ENCODE assay signal across 14 mouse cellular contexts in genomic region chr4:130909167-130909874, GRCm38 (mm10). TPM values are rescaled to one million over a fixed set of nuclear protein-coding genes. Genes with fewer than 3 reads are reported as not detected.
DNase-seq lines count a peak whose midpoint lies in the region; ATAC-seq and TF ChIP-seq lines count a peak whose summit lies in the region.
"Had no signal": no experiment of that assay in that cellular context is flagged by ENCODE, and none has a peak within 500 bp of the region (broad histone marks: within the 10 kb centered on the region; RNA-seq: fewer than 3 reads in every experiment).

No protein-coding gene starts in this region.

- 53% methylated on average over 17 of the region's 17 CpGs for WGBS in hindbrain, embryonic 10.5 days
- 59% methylated on average over 17 of the region's 17 CpGs for WGBS in hindbrain, embryonic 14.5 days
- 51% methylated on average over 17 of the region's 17 CpGs for WGBS in spleen, adult 2 months

- no peaks in the 10 kb centered on the region for H3K9me3 ChIP-seq in hindbrain, embryonic 10.5 days
- no peaks in the 10 kb centered on the region for H3K9me3 ChIP-seq in hindbrain, embryonic 14.5 days (ENCODE audit: control insufficient read depth, low read length)
- H3K9me3 ChIP-seq: embryonic facial prominence, embryonic 12.5 days; liver, embryonic 15.5 days; midbrain, embryonic 13.5 days had no signal

- peak overlapping the region; percentile 59 for H3K27ac ChIP-seq in hindbrain, embryonic 10.5 days
- H3K27ac ChIP-seq in hindbrain, embryonic 14.5 days = no peak overlapping the region
- H3K27ac ChIP-seq in spleen, adult 2 months (ENCODE audit: insufficient read depth, low read length) = peak overlapping the region; percentile 57
- H3K27ac ChIP-seq in left cerebral cortex, adult 2 months = peak overlapping the region; percentile 53; the same call in 1 of the 2 replicates
- H3K27ac ChIP-seq: embryonic facial prominence, embryonic 12.5 days; liver, embryonic 15.5 days; midbrain, embryonic 13.5 days; stomach, postnatal 0 days had no signal

- H3K4me2 ChIP-seq in hindbrain, embryonic 14.5 days (replicated peaks) = no peak overlapping the region
- H3K4me2 ChIP-seq: embryonic facial prominence, embryonic 12.5 days; liver, embryonic 15.5 days; midbrain, embryonic 13.5 days had no signal

- H3K27me3 ChIP-seq in hindbrain, embryonic 10.5 days (ENCODE audit: insufficient read depth, poor library complexity, severe bottlenecking) = no peaks in the 10 kb centered on the region
- no peaks in the 10 kb centered on the region for H3K27me3 ChIP-seq in hindbrain, embryonic 14.5 days (ENCODE audit: control insufficient read depth, insufficient read depth, low read length)
- no peaks in the 10 kb centered on the region for H3K27me3 ChIP-seq in spleen, adult 2 months (ENCODE audit: control insufficient read depth, insufficient read depth, low read length)
- H3K27me3 ChIP-seq: embryonic facial prominence, embryonic 12.5 days; liver, embryonic 15.5 days; midbrain, embryonic 13.5 days had no signal

- H3K4me1 ChIP-seq in hindbrain, embryonic 10.5 days (replicated peaks) = peaks cover 76% of the 10 kb centered on the region
- H3K4me1 ChIP-seq in hindbrain, embryonic 14.5 days (replicated peaks; ENCODE audit: control insufficient read depth, insufficient read depth, low read length) = no peaks in the 10 kb centered on the region; the same call in 1 of the 2 replicates
- H3K4me1 ChIP-seq in spleen, adult 2 months (ENCODE audit: control insufficient read depth, insufficient read depth, insufficient read length) = peaks cover 60% of the 10 kb centered on the region; the same call in 1 of the 2 replicates

- TF ChIP-seq POLR2A in spleen, adult 2 months (IDR thresholded peaks at IDR 0.05; ENCODE audit: low read depth, low read length) = no peak

- H3K9ac ChIP-seq in hindbrain, embryonic 14.5 days = no peak overlapping the region
- H3K9ac ChIP-seq: embryonic facial prominence, embryonic 12.5 days; liver, embryonic 15.5 days; midbrain, embryonic 13.5 days had no signal

- no peak for TF ChIP-seq CTCF in spleen, adult 2 months (IDR thresholded peaks at IDR 0.05; ENCODE audit: extremely low read depth, insufficient read depth, insufficient read length, insufficient replicate concordance)
- no peak for TF ChIP-seq CTCF in left cerebral cortex, adult 2 months (IDR thresholded peaks at IDR 0.05)

- intact Hi-C loops in left cerebral cortex, adult 2 months (cut with DNase I) = no loop called here
- intact Hi-C loops in heart, postnatal 36 days (cut with DNase I) = no loop called here

- no peak for ATAC-seq in hindbrain, embryonic 14.5 days (ENCODE audit: low FRiP score)
- ATAC-seq: midbrain, embryonic 13.5 days had no signal

- DNase-seq in hindbrain, embryonic 10.5 days (ENCODE audit: low spot score) = no peak
- DNase-seq in hindbrain, embryonic 14.5 days (ENCODE audit: low spot score) = no peak
- DNase-seq in spleen, adult 2 months (ENCODE audit: low read depth in 1 of 2, low spot score in 2 of 2) = no peak
- DNase-seq in spleen, postnatal 14 days (ENCODE audit: low spot score in 2 of 2) = no peak
- DNase-seq in left cerebral cortex, adult 2 months (ENCODE audit: extremely low spot score in 1 of 2, low spot score in 2 of 2) = peak; percentile 42 to 60
- DNase-seq in right cerebral cortex, postnatal 25 days = peak; percentile 58
- DNase-seq in heart, adult 11 months = no peak
- no peak for DNase-seq in heart, postnatal 36 days
- DNase-seq: heart, postnatal 14 days; kidney, adult 18-20 months had no signal

- H3K4me3 ChIP-seq in hindbrain, embryonic 10.5 days = no peak overlapping the region
- H3K4me3 ChIP-seq in hindbrain, embryonic 14.5 days (replicated peaks; ENCODE audit: low read length) = no peak overlapping the region
- H3K4me3 ChIP-seq in spleen, adult 2 months (ENCODE audit: extremely low read depth, insufficient read depth, insufficient read length) = no peak overlapping the region
- no peak overlapping the region for H3K4me3 ChIP-seq in left cerebral cortex, adult 2 months
- H3K4me3 ChIP-seq: embryonic facial prominence, embryonic 12.5 days; liver, embryonic 15.5 days; midbrain, embryonic 13.5 days had no signal

- no peaks in the 10 kb centered on the region for H3K36me3 ChIP-seq in hindbrain, embryonic 10.5 days
- no peaks in the 10 kb centered on the region for H3K36me3 ChIP-seq in hindbrain, embryonic 14.5 days (replicated peaks; ENCODE audit: control insufficient read depth, insufficient read depth)
- no peaks in the 10 kb centered on the region for H3K36me3 ChIP-seq in spleen, adult 2 months (ENCODE audit: control insufficient read depth, insufficient read depth, low read length)
- H3K36me3 ChIP-seq: embryonic facial prominence, embryonic 12.5 days; liver, embryonic 15.5 days; midbrain, embryonic 13.5 days had no signal

RNA-seq across cellular contexts. Expression of gene Laptm5, which starts 3.6 kb away (rescaled TPM):
- polyA plus RNA-seq in hindbrain, embryonic 10.5 days (2016; fragmentation: Nextera tagmentation; extraction: Ambion mirVana) = 21.3 and 25.9 TPM in 2 replicates
- polyA plus RNA-seq in hindbrain, embryonic 14.5 days (2014; fragmentation: Nextera tagmentation; extraction: Ambion mirVana) = 35.2 and 37.4 TPM in 2 replicates
- 903 and 1,004 TPM in 2 replicates for polyA plus RNA-seq in spleen, adult 2 months (2012; rRNA removed)
- 10 to 100 TPM; 32.1 to 33.9 TPM for total RNA-seq in left cerebral cortex, adult 2 months (2021)
- total RNA-seq in heart, postnatal 36 days (2021) = 10 to 100 TPM; 20.7 to 27.1 TPM

RNA-seq across cellular contexts. Expression of gene Matn1, which starts 34.9 kb away (rescaled TPM):
- polyA plus RNA-seq in hindbrain, embryonic 10.5 days (2016; fragmentation: Nextera tagmentation; extraction: Ambion mirVana) = 0.17 TPM in 1 of 2 replicates, not detected in the other
- 0.43 TPM in 1 of 2 replicates, not detected in the other for polyA plus RNA-seq in hindbrain, embryonic 14.5 days (2014; fragmentation: Nextera tagmentation; extraction: Ambion mirVana)
- 0.23 and 0.29 TPM in 2 replicates for polyA plus RNA-seq in spleen, adult 2 months (2012; rRNA removed)
- total RNA-seq in left cerebral cortex, adult 2 months (2021) = 1 to 10 TPM; 1.1 to 1.4 TPM
- not detected for total RNA-seq in heart, postnatal 36 days (2021)
- total RNA-seq: heart, postnatal 14 days had no signal
- polyA plus RNA-seq: midbrain, embryonic 13.5 days had no signal

Comparison
In these comparisons a context has a peak if more than half of its experiments do, and no peak if none do; other contexts are left out.
1. DNase-seq: peak in left cerebral cortex, adult 2 months (2 of 2) and right cerebral cortex, postnatal 25 days (single experiment); none in hindbrain, embryonic 10.5 days (single experiment), hindbrain, embryonic 14.5 days (single experiment), spleen, adult 2 months (0 of 2), spleen, postnatal 14 days (0 of 2), heart, adult 11 months (single experiment) and heart, postnatal 36 days (0 of 2).
2. RNA of gene Laptm5, which starts 3.6 kb away (polyA plus RNA-seq): 903 to 1,004 TPM in spleen, adult 2 months; 35.2 to 37.4 TPM in hindbrain, embryonic 14.5 days and 21.3 to 25.9 TPM in hindbrain, embryonic 10.5 days; every median in the first group is over 10 times any median in the second.